Mouse (Mus musculus) small intestine, adult 2 months (tissue): ENCODE results near the gene Farsa. TPM values are rescaled to one million over a fixed set of nuclear protein-coding genes. Genes with fewer than 3 reads are reported as not detected.

Experiments used
- H3K27ac ChIP-seq: fragments of 200-500 bp; 2 replicates; pipeline ENCODE4 v1.5.1; 2012; ENCODE audit warnings: low read depth, low read length, control low read depth, inconsistent platforms; ENCODE audit not compliant: insufficient read depth
- H3K27me3 ChIP-seq: fragments of 200-500 bp; 2 replicates; pipeline ENCODE4 v1.6.1; 2012; ENCODE audit warnings: mild to moderate bottlenecking, moderate library complexity, low read length, inconsistent platforms; ENCODE audit not compliant: control insufficient read depth, insufficient read depth
- H3K36me3 ChIP-seq: fragments of 200-500 bp; 2 replicates; pipeline ENCODE4 v1.6.1; 2012; ENCODE audit warnings: mild to moderate bottlenecking, low read length, control low read depth, inconsistent platforms; ENCODE audit not compliant: control insufficient read depth, insufficient read depth
- H3K4me1 ChIP-seq: fragments of 200-500 bp; 2 replicates; pipeline ENCODE4 v1.6.1; 2012; ENCODE audit warnings: low read length, inconsistent platforms, mixed read lengths; ENCODE audit not compliant: control insufficient read depth, insufficient read depth, insufficient read length
- H3K4me3 ChIP-seq: fragments of 200-500 bp; 2 replicates; pipeline ENCODE4 v1.5.1; 2012; ENCODE audit warnings: low read depth, mild to moderate bottlenecking, control low read depth, inconsistent platforms, low read length, moderate library complexity
- CTCF ChIP-seq: fragments of 200-500 bp; IDR thresholded peaks from 2 replicates; pipeline ENCODE4 v1.5.1; 2012; ENCODE audit warnings: low read depth, mild to moderate bottlenecking, control low read depth, inconsistent platforms, low read length, moderate library complexity, mixed read lengths; ENCODE audit not compliant: insufficient replicate concordance, insufficient read length; ENCODE audit errors: extremely low read depth
- POLR2A ChIP-seq: fragments of 200-500 bp; IDR thresholded peaks from 2 replicates; pipeline ENCODE4 v1.6.1; 2012; ENCODE audit warnings: low read depth, mild to moderate bottlenecking, control low read depth, inconsistent platforms, low read length, moderate library complexity
- WGBS: fragments of 180-500 bp; shearing (Covaris S2); methylation state at CpG from one replicate; pipeline ENCODE4 v1.1.7; 2018; 5-methylcytosine and 5-hydroxymethylcytosine counted together
- polyA plus RNA-seq: library from polyadenylated mRNA; depleted of rRNA; stranded (reverse); fragments of >200 nt; gene quantifications from 2 replicates; pipeline ENCODE4 v1.2.3, GENCODE M21; 2012; rRNA removed

The Farsa gene
- polyA plus RNA-seq, 1 experiment, result 29.1 TPM

- 6% methylated on average over 9 of the region's 9 CpGs for WGBS
- H3K36me3 ChIP-seq, result no peaks in the 10 kb centered on the region
- no peaks in the 10 kb centered on the region; the same call in 1 of the 2 replicates for H3K27me3 ChIP-seq
- H3K27ac ChIP-seq, result no peak overlapping the region
- TF ChIP-seq POLR2A (no peak), CTCF (no peak)
- H3K4me3 ChIP-seq, result peak overlapping the region; percentile 57
- H3K4me1 ChIP-seq, result peaks cover 9% of the 10 kb centered on the region
These were observed 56.7 kb downstream of the Farsa start for GRCm38 (mm10) chr8:84913502-84913900.

DNA sequence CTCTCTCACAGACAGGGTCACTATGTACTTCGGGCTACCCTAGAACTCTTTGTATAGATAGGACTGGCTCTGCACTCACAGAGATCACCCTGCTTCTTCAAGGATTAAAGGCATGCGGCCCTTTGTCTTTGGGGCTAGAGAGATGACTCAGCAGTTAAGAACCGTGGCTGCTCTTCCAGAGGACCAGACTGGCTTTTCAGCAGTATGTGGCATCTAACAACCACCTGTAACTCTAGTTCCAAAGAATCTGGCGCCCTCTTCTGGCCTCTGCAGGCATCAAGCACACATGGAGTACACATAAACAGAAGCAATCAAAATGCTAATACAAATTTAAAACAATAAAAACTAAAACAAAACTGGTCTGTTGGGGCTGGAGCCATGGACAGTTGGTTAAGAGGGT, 57.2 kb downstream of the Farsa start:
- WGBS, result 46% methylated on average over 4 of the region's 4 CpGs

GRCm38 (mm10) chr8:84915269-84915668, 58.5 kb downstream of the Farsa start:
- H3K4me3 ChIP-seq, result no peak overlapping the region
- 91% methylated on average over 8 of the region's 8 CpGs for WGBS
- H3K27me3 ChIP-seq, result no peaks in the 10 kb centered on the region; the same call in 1 of the 2 replicates
- TF ChIP-seq CTCF, result no peak
- no peak overlapping the region for H3K27ac ChIP-seq
- peaks cover 6% of the 10 kb centered on the region for H3K4me1 ChIP-seq
- H3K36me3 ChIP-seq, result no peaks in the 10 kb centered on the region

More for the DNA sequence above, 57.2 kb downstream of the Farsa start:
- Histone ChIP-seq H3K4me3 (no peak overlapping the region), H3K36me3 (no peaks in the 10 kb centered on the region), H3K27me3 (no peaks in the 10 kb centered on the region; the same call in 1 of the 2 replicates), H3K4me1 (peaks cover 8% of the 10 kb centered on the region), H3K27ac (no peak overlapping the region)
- no peak for TF ChIP-seq POLR2A
- peak; percentile 33; the same call in 1 of the 2 replicates for TF ChIP-seq CTCF

DNA sequence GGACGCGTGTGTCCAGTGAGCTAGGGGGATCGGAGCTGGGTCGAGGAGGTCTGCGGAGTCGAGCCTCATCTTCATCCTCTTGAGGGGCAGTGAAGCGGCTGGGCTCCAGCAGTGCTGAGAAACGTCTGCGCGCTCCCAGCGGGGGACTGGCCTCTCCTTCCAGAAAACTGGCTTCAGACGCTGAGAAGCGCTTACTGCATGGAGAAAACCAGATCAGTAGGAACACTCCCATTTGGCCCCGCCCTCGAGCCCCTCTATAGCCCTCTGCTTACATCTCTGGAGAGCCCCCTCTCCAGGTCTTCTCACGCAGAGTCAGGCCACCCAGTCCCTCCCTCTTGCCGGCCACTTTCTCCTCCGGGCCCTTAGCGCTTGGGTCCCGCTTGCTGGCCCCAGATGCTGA, 61.0 kb downstream of the Farsa start:
- Histone ChIP-seq H3K4me1 (peaks cover under 1% of the 10 kb centered on the region), H3K4me3 (no peak overlapping the region), H3K36me3 (no peaks in the 10 kb centered on the region), H3K27ac (no peak overlapping the region), H3K27me3 (no peaks in the 10 kb centered on the region)
- WGBS, result 67% methylated on average over 20 of the region's 20 CpGs
- TF ChIP-seq POLR2A, result no peak

- no peak overlapping the region for H3K4me3 ChIP-seq
- no peaks in the 10 kb centered on the region for H3K36me3 ChIP-seq
- TF ChIP-seq POLR2A (no peak), CTCF (no peak)
- H3K4me1 ChIP-seq, result no peaks in the 10 kb centered on the region
- no peaks in the 10 kb centered on the region for H3K27me3 ChIP-seq
- WGBS, result 90% methylated on average over 15 of the region's 15 CpGs
- no peak overlapping the region for H3K27ac ChIP-seq
These were observed 61.9 kb downstream of the Farsa start for GRCm38 (mm10) chr8:84918646-84919045.

Other genes with a start within 250 kb of the Farsa start
- 37.0 and 72.7 TPM in 2 replicates for gene Ier2, start 194.1 kb upstream of the Farsa start, polyA plus RNA-seq
- 38.3 and 55.2 TPM in 2 replicates for gene Trmt1, start 170.7 kb upstream of the Farsa start, polyA plus RNA-seq
- gene Nacc1, start 169.1 kb upstream of the Farsa start, polyA plus RNA-seq, result 57.2 and 104 TPM in 2 replicates
- 4.2 and 8.2 TPM in 2 replicates for gene Lyl1, start 155.5 kb upstream of the Farsa start, polyA plus RNA-seq
- gene G430095P16Rik, start 134.0 kb upstream of the Farsa start, polyA plus RNA-seq, result 0.30 TPM in 2 replicates
- gene Nfix, start 56.6 kb upstream of the Farsa start, polyA plus RNA-seq, result 22.3 and 26.1 TPM in 2 replicates
- 0.98 and 2.1 TPM in 2 replicates for gene Dand5, start 34.2 kb upstream of the Farsa start, polyA plus RNA-seq
- 50.5 and 64.1 TPM in 2 replicates for gene Gadd45gip1, start 25.5 kb upstream of the Farsa start, polyA plus RNA-seq
- 26.4 and 47.5 TPM in 2 replicates for gene Rad23a, start 16.3 kb upstream of the Farsa start, polyA plus RNA-seq
- gene Calr, start 10.1 kb upstream of the Farsa start, polyA plus RNA-seq, result 82.6 and 120 TPM in 2 replicates
- 0.60 and 2.1 TPM in 2 replicates for gene Syce2, start 15.1 kb downstream of the Farsa start, polyA plus RNA-seq
- gene Gcdh, start 36.9 kb downstream of the Farsa start, polyA plus RNA-seq, result 32.5 and 53.2 TPM in 2 replicates
- 0.30 and 0.38 TPM in 2 replicates for gene Klf1, start 44.9 kb downstream of the Farsa start, polyA plus RNA-seq
- 4.1 and 5.9 TPM in 2 replicates for gene Dnase2a, start 51.6 kb downstream of the Farsa start, polyA plus RNA-seq
- gene Mast1, start 80.4 kb downstream of the Farsa start, polyA plus RNA-seq, result 0.50 and 0.71 TPM in 2 replicates
- 0.15 TPM in 1 of 2 replicates, not detected in the other for gene Rtbdn, start 90.0 kb downstream of the Farsa start, polyA plus RNA-seq
- gene Gm49661, start 112.4 kb downstream of the Farsa start, polyA plus RNA-seq, result 3.2 TPM in 1 of 2 replicates, not detected in the other
- 70.6 and 141 TPM in 2 replicates for gene Prdx2, start 112.6 kb downstream of the Farsa start, polyA plus RNA-seq
- gene Rnaseh2a, start 112.8 kb downstream of the Farsa start, polyA plus RNA-seq, result 14.5 and 29.1 TPM in 2 replicates
- 122 and 329 TPM in 2 replicates for gene Junb, start 121.7 kb downstream of the Farsa start, polyA plus RNA-seq
- gene Hook2, start 133.6 kb downstream of the Farsa start, polyA plus RNA-seq, result 26.3 and 56.9 TPM in 2 replicates
- gene Best2, start 157.5 kb downstream of the Farsa start, polyA plus RNA-seq, result 0.33 TPM in 1 of 2 replicates, not detected in the other
- 71.8 and 128 TPM in 2 replicates for gene Asna1, start 168.3 kb downstream of the Farsa start, polyA plus RNA-seq
- 82.6 and 135 TPM in 2 replicates for gene Trir, start 169.8 kb downstream of the Farsa start, polyA plus RNA-seq
- gene Tnpo2, start 179.9 kb downstream of the Farsa start, polyA plus RNA-seq, result 19.8 and 32.0 TPM in 2 replicates
- 36.4 and 52.5 TPM in 2 replicates for gene Fbxw9, start 203.1 kb downstream of the Farsa start, polyA plus RNA-seq
- 1.4 TPM in 1 of 2 replicates, not detected in the other for gene Gm5741, start 211.0 kb downstream of the Farsa start, polyA plus RNA-seq
- gene Dhps, start 214.8 kb downstream of the Farsa start, polyA plus RNA-seq, result 34.8 and 47.2 TPM in 2 replicates
- 66.0 and 79.1 TPM in 2 replicates for gene Wdr83os, start 223.8 kb downstream of the Farsa start, polyA plus RNA-seq
- gene Wdr83, start 224.3 kb downstream of the Farsa start, polyA plus RNA-seq, result 13.4 and 26.8 TPM in 2 replicates
- 28.8 and 38.1 TPM in 2 replicates for gene Man2b1, start 226.3 kb downstream of the Farsa start, polyA plus RNA-seq